23 mouse cellular contexts compared by ENCODE assay signal in the genomic region with DNA sequence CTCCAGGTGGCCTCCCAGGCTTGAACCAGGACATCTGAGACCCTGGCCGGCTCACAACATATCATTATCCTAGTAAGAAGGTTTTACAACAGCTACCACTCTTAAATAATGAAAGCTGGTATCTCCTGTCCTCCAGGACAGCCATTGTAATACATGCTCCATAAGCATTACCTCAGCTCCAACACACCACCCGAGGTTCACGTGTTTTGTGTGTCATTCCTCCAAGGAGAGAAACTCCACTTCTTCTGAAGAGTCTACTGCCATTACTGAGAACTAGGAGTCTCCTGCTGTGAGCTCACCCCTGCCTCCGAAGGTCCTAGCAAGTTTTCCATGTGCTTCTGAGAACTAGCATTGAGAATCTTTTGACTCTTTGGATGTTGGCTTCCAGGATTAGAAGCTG.
"Had no signal": no experiment of that assay in that cellular context is flagged by ENCODE, and none has a peak within 500 bp of the region (broad histone marks: within the 10 kb centered on the region; RNA-seq: fewer than 3 reads in every experiment).

No protein-coding gene starts in this region.

- H3K27me3 ChIP-seq: heart, embryonic 12.5 days; hindbrain, embryonic 12.5 days; intestine, embryonic 15.5 days; limb, embryonic 12.5 days; liver, embryonic 13.5 days; liver, embryonic 15.5 days had no signal

- H3K4me1 ChIP-seq: heart, embryonic 10.5 days; heart, embryonic 12.5 days; hindbrain, embryonic 12.5 days; intestine, embryonic 15.5 days; limb, embryonic 10.5 days; limb, embryonic 12.5 days; liver, embryonic 13.5 days; liver, embryonic 15.5 days had no signal

- H3K9me3 ChIP-seq: heart, embryonic 10.5 days; heart, embryonic 12.5 days; hindbrain, embryonic 10.5 days; hindbrain, embryonic 12.5 days; intestine, embryonic 15.5 days; limb, embryonic 10.5 days; limb, embryonic 12.5 days; liver, embryonic 13.5 days; liver, embryonic 15.5 days had no signal

- H3K36me3 ChIP-seq: heart, embryonic 10.5 days; heart, embryonic 12.5 days; hindbrain, embryonic 10.5 days; hindbrain, embryonic 12.5 days; intestine, embryonic 15.5 days; limb, embryonic 10.5 days; limb, embryonic 12.5 days; liver, embryonic 13.5 days; liver, embryonic 15.5 days had no signal

- H3K27ac ChIP-seq: heart, embryonic 10.5 days; hindbrain, embryonic 10.5 days; hindbrain, embryonic 12.5 days; hindbrain, embryonic 14.5 days; intestine, embryonic 15.5 days; layer of hippocampus, adult 2 months; limb, embryonic 10.5 days; limb, embryonic 12.5 days; liver, embryonic 13.5 days; liver, embryonic 15.5 days had no signal

- H3K9ac ChIP-seq: heart, embryonic 12.5 days; hindbrain, embryonic 12.5 days; hindbrain, embryonic 14.5 days; intestine, embryonic 15.5 days; limb, embryonic 12.5 days; liver, embryonic 13.5 days; liver, embryonic 15.5 days had no signal

- DNase-seq: gastrocnemius, postnatal 10 days; gastrocnemius, postnatal 25 days; heart, adult 18-20 months; heart, postnatal 10 days; heart, postnatal 4 days; kidney, adult 18-20 months; kidney, adult 8-10 months; kidney, postnatal 10 days; kidney, postnatal 25 days; kidney, postnatal 4 days; layer of hippocampus, postnatal 36 days; liver; liver, embryonic 13.5 days had no signal

- H3K4me3 ChIP-seq: heart, embryonic 10.5 days; heart, embryonic 12.5 days; hindbrain, embryonic 10.5 days; hindbrain, embryonic 12.5 days; intestine, embryonic 15.5 days; layer of hippocampus, adult 2 months; limb, embryonic 10.5 days; limb, embryonic 12.5 days; liver, embryonic 13.5 days; liver, embryonic 15.5 days had no signal
